Mouse (Mus musculus) kidney, embryonic 16.5 days (tissue): ENCODE measurements around the gene Gm12569. TPM values are rescaled to one million over a fixed set of nuclear protein-coding genes. Genes with fewer than 3 reads are reported as not detected.

Source experiments
- ATAC-seq: fragments of 200-750 bp; cut with Nextera tagmentation; 2 replicates; pipeline ENCODE4 v1.8.0; 2017; ENCODE audit warnings: moderate TSS enrichment; ENCODE audit not compliant: low FRiP score, low TSS enrichment
- H3K27ac ChIP-seq: fragments of 300-500 bp; sonication (generic); 2 replicates; pipeline ENCODE4 v1.5.1; 2014; ENCODE audit warnings: low read length
- H3K27me3 ChIP-seq: fragments of 300-500 bp; sonication (generic); 2 replicates; pipeline ENCODE4 v1.6.1; 2014; ENCODE audit warnings: low read length, control low read depth, mixed read lengths; ENCODE audit not compliant: insufficient read depth
- H3K36me3 ChIP-seq: fragments of 300-500 bp; sonication (generic); 2 replicates; pipeline ENCODE4 v1.6.1; 2014; ENCODE audit warnings: low read length, control low read depth, mixed read lengths; ENCODE audit not compliant: insufficient read depth
- H3K4me1 ChIP-seq: fragments of 300-500 bp; sonication (generic); 2 replicates; pipeline ENCODE4 v1.6.1; 2014; ENCODE audit warnings: low read length, control low read depth, mixed read lengths; ENCODE audit not compliant: insufficient read depth
- H3K4me2 ChIP-seq: fragments of 300-500 bp; sonication (generic); replicated peaks from 2 replicates; pipeline ENCODE4 v1.6.1; 2014; ENCODE audit warnings: low read depth, low read length
- H3K4me3 ChIP-seq: fragments of 300-500 bp; sonication (generic); 2 replicates; pipeline ENCODE4 v1.5.1; 2014; ENCODE audit warnings: mild to moderate bottlenecking, low read length
- H3K9ac ChIP-seq: fragments of 300-500 bp; sonication (generic); replicated peaks from 2 replicates; pipeline ENCODE4 v1.6.1; 2014; ENCODE audit warnings: low read length
- H3K9me3 ChIP-seq: fragments of 300-500 bp; sonication (generic); 2 replicates; pipeline ENCODE4 v1.6.1; 2016; ENCODE audit warnings: low read length, control low read depth
- WGBS: fragments of 180-500 bp; shearing (Covaris S2); extraction: QIAGEN DNeasy Blood & Tissue Kit; methylation state at CpG from one replicate; pipeline ENCODE4 v1.1.7; 2014; 5-methylcytosine and 5-hydroxymethylcytosine counted together
- polyA plus RNA-seq: library from polyadenylated mRNA; unstranded; fragments of >200 nt; fragmentation: Nextera tagmentation; extraction: Ambion mirVana; gene quantifications from 2 replicates; pipeline ENCODE4 v1.2.1, GENCODE M21; 2015

The Gm12569 gene
- not detected in 2 replicates for polyA plus RNA-seq

DNA sequence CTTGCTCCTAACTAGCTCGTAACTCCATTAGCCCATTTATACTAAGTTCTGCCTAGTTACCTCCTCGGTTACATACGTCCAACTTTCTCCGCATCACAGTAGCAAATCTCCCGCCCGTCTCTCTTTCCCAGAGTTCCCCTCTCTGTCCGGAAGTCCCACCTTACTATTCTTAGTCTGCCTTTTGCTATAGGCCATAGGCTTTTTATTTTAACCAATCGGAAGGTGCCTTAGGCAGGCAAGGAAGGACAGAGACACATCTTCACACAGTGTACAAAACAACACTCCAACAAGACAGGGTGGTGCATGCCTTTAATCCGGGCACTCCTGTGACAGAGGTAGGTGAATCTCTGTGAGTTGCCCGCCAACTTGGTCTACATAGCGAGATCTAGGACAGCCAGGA lies at the start of gene Gm12569:
TSS of gene Gm12569 (plus strand) at position 166 of the 400 bp plus-strand sequence.
- ATAC-seq = no peak
- no peak within 1 kb of the TSS for H3K27ac ChIP-seq
- no peaks in the 10 kb centered on the region for H3K27me3 ChIP-seq
- 95% methylated on average over 11 of the region's 11 CpGs for WGBS
- no peak within 1 kb of the TSS for H3K9ac ChIP-seq
- no peak within 1 kb of the TSS for H3K4me3 ChIP-seq
- H3K4me2 ChIP-seq = no peak within 1 kb of the TSS
- no peaks in the 10 kb centered on the region for H3K4me1 ChIP-seq
- no peaks in the 10 kb centered on the region for H3K36me3 ChIP-seq
- H3K9me3 ChIP-seq = no peaks in the 10 kb centered on the region

DNA sequence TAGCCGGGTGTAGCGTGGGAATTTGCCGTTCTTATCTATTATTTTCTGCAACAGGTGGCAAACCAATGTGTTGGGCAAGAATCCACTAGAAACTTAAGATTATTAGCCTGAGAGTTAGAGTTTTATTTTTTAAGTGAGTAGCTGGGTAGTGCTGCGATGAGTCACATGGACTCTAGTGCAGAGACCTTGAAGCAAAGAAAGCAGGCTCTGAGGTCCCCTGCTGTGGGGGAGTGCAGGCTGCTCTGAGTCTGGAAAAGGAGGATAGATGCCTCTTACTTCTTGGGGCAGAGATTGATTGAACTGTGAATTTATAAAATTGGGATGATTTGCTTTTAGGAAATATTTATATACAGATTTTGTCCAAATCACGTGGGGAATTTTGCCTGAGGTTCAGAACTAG lies 17.5 kb upstream of the Gm12569 start:
- Histone ChIP-seq H3K9ac (no peak overlapping the region), H3K4me3 (no peak overlapping the region), H3K9me3 (0 out of 2 replicates have a peak, but pooled peaks cover 3% of the 10 kb centered on the region), H3K4me1 (no peaks in the 10 kb centered on the region), H3K27ac (no peak overlapping the region), H3K4me2 (no peak overlapping the region), H3K36me3 (no peaks in the 10 kb centered on the region), H3K27me3 (no peaks in the 10 kb centered on the region)
- ATAC-seq = no peak
- 88% methylated on average over 5 of the region's 5 CpGs for WGBS

DNA sequence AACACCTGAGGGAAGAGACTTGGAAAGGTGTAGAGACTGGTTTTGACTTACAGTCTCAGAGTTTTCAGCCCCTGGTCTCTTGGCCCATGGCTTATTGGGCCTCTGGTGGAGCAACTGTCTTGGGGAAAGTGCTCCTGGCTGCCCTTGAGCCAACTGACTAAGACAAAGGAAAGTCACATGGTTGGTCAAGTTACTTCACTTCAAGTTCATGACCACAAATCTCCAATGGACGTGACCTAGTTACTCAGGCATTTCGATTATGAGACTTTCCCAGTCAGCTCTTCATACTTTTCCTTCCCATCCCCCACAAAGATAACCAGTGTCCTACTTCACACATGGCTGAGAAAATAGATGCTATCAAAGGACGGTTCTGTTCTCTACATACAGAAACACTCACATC lies 12.5 kb upstream of the Gm12569 start:
- Histone ChIP-seq H3K27me3 (no peaks in the 10 kb centered on the region), H3K36me3 (no peaks in the 10 kb centered on the region), H3K4me3 (no peak overlapping the region), H3K4me1 (no peaks in the 10 kb centered on the region), H3K4me2 (no peak overlapping the region), H3K9ac (no peak overlapping the region), H3K27ac (no peak overlapping the region), H3K9me3 (0 out of 2 replicates have a peak, but pooled peaks cover 3% of the 10 kb centered on the region)
- WGBS = 67% methylated on average over 3 of the region's 3 CpGs
- no peak for ATAC-seq

DNA sequence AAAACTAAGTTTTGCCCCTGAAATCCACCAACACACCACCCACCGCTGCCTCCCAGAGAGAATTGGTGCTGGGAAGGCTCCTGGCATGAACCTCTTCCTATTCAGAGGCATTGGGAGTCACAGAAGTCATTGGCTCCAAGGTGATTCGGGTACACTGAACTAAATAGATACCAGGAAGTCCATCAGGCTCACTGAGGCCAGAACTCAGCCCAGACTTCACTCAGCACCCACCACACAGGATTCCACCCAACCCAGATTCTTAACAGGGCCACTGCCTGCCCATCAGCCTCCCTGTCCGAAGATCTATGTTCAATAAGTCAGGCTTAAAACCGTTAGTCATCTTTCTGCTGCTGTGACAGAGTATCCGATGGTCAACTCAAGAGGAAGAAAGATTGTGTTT lies 8.8 kb upstream of the Gm12569 start:
- no peaks in the 10 kb centered on the region for H3K4me1 ChIP-seq
- WGBS = 92% methylated on average over 5 of the region's 5 CpGs
- no peak for ATAC-seq

DNA sequence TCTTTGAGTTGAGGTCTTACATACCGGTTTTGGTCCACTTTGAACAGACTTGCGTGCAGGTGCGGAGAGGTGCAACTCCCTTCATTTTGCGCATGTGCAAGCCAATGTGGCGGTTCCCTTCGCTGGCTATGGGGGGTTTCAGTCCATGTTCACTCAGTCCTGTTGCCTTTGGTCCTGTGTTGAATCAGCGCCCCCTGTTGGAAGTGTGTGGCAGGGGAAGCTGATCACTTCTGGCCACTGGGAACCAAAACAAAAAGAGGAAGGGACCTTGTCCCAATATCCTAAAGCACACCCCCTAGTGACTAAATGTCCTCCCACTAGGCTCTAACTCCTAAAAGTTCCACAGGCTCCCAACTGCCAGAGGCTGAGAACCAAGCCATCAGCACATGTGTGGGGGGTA lies 6.3 kb upstream of the Gm12569 start:
- H3K27ac ChIP-seq = no peak overlapping the region
- no peaks in the 10 kb centered on the region for H3K4me1 ChIP-seq
- H3K27me3 ChIP-seq = no peaks in the 10 kb centered on the region
- WGBS = 85% methylated on average over 7 of the region's 7 CpGs
- H3K4me3 ChIP-seq = no peak overlapping the region
- no peak overlapping the region for H3K4me2 ChIP-seq
- ATAC-seq = no peak
- H3K9me3 ChIP-seq = no peaks in the 10 kb centered on the region
- no peak overlapping the region for H3K9ac ChIP-seq
- no peaks in the 10 kb centered on the region for H3K36me3 ChIP-seq

More for the DNA sequence above, 8.8 kb upstream of the Gm12569 start:
- H3K9ac ChIP-seq = no peak overlapping the region
- H3K4me3 ChIP-seq = no peak overlapping the region
- H3K27ac ChIP-seq = no peak overlapping the region
- H3K27me3 ChIP-seq = no peaks in the 10 kb centered on the region
- H3K4me2 ChIP-seq = no peak overlapping the region
- H3K9me3 ChIP-seq = no peaks in the 10 kb centered on the region
- no peaks in the 10 kb centered on the region for H3K36me3 ChIP-seq

DNA sequence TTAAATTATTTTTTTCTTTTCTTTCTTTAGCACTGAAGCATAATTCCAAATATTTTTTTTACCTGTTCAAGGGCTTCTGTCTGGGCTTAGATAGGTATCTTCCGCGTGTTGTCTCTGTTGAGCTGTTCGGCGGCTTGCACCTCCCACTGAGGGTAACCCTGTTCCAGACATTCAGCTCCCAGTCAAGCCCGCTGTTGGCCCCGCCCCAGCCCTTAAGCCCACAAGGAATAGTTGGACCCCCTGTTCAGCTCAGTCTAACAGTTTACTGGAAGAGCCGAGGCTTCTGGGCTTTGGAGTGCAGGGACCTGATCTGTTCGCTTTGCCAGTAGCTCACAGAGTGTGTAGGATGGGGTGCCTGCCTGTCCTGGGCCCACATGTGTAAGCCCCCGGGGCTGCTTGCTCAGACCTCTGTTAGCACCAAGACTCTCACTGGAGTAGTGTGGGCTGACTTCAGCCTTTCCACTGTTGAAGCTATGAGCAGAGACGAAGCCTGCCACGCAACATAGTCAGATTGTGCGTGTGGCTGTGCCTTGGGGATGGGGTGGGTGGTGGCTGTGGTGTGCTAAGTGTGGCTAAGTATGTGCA lies 785 bp upstream of the Gm12569 start:
- 84% methylated on average over 12 of the region's 12 CpGs for WGBS
- H3K9ac ChIP-seq = no peak overlapping the region
- H3K4me1 ChIP-seq = no peaks in the 10 kb centered on the region
- no peaks in the 10 kb centered on the region for H3K27me3 ChIP-seq
- no peaks in the 10 kb centered on the region for H3K36me3 ChIP-seq
- no peak for ATAC-seq
- no peak overlapping the region for H3K27ac ChIP-seq
- no peaks in the 10 kb centered on the region for H3K9me3 ChIP-seq
- no peak overlapping the region for H3K4me2 ChIP-seq
- H3K4me3 ChIP-seq = no peak overlapping the region

DNA sequence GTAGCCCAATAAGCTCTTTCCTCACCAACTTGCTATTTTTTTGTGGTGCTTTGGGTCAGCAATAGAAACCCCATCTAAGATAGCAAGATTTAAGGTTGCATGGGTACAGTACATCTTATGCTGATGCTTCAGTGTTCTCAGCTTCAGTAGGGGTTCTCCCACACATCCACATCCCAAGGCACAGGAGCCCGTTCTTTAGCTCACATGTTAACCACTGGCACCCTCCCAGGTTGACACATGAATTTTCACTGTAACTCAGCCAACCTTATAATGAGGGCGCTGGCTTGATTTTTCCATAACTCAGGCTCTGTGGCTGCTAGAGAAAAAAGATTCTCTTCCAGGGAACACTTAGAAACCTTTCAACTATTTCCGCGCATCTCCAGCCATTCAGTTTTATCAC lies 6.8 kb downstream of the Gm12569 start:
- Histone ChIP-seq H3K36me3 (no peaks in the 10 kb centered on the region), H3K9me3 (no peaks in the 10 kb centered on the region), H3K27me3 (no peaks in the 10 kb centered on the region), H3K4me3 (no peak overlapping the region), H3K9ac (no peak overlapping the region), H3K4me2 (no peak overlapping the region), H3K27ac (no peak overlapping the region), H3K4me1 (no peaks in the 10 kb centered on the region)
- no peak for ATAC-seq
- WGBS = 84% methylated on average over 4 of the region's 4 CpGs

DNA sequence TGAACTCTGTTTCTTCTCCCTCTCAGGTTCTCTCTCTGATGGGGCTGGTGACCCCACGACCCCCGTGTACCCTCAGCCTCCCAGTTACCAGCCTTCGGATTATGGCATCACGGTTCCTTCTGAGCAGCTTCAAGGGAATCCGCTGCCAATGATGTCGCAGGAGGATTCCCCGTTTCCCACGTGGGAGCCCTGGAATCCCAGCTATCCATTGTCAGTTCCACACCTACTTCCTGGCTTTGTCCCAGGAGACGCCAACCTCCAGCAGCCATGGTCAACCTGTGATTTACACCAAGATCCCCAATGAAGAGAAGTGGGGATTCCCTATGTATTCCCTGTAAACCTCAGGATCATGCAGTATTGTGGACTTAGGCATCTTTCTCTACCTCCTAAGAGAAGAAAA lies 14.4 kb downstream of the Gm12569 start:
- Histone ChIP-seq H3K4me1 (no peaks in the 10 kb centered on the region), H3K9me3 (no peaks in the 10 kb centered on the region; the same call in 1 of the 2 replicates), H3K4me2 (no peak overlapping the region), H3K27ac (no peak overlapping the region), H3K4me3 (no peak overlapping the region), H3K27me3 (no peaks in the 10 kb centered on the region), H3K9ac (no peak overlapping the region), H3K36me3 (no peaks in the 10 kb centered on the region)
- WGBS = 83% methylated on average over 9 of the region's 9 CpGs
- ATAC-seq = no peak

DNA sequence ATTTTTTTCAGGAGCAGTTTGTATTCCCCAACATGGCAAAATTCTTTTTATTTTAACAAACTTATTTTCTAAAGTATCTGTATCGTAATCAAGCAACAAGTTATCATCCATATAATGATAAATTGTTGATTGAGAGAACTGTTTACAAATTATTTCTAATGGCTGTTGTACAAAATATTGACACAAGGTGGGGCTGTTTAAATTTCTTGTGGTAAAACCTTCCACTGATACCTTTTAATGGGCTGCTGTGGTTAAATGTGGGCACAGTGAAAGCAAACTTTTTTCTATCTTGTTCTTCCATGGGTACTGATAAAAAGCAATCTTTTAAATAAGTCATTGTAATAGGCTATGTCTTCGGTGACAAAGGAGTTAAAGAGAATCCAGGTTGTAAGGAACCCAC lies 22.6 kb downstream of the Gm12569 start:
- H3K4me2 ChIP-seq = no peak overlapping the region
- H3K9ac ChIP-seq = no peak overlapping the region
- H3K27me3 ChIP-seq = no peaks in the 10 kb centered on the region
- no peak overlapping the region for H3K4me3 ChIP-seq
- no peak overlapping the region for H3K27ac ChIP-seq
- H3K4me1 ChIP-seq = no peaks in the 10 kb centered on the region
- peaks cover 5% of the 10 kb centered on the region; the same call in 1 of the 2 replicates for H3K9me3 ChIP-seq
- no peak for ATAC-seq
- WGBS = 78% methylated on average over 2 of the region's 2 CpGs
- H3K36me3 ChIP-seq = no peaks in the 10 kb centered on the region

DNA sequence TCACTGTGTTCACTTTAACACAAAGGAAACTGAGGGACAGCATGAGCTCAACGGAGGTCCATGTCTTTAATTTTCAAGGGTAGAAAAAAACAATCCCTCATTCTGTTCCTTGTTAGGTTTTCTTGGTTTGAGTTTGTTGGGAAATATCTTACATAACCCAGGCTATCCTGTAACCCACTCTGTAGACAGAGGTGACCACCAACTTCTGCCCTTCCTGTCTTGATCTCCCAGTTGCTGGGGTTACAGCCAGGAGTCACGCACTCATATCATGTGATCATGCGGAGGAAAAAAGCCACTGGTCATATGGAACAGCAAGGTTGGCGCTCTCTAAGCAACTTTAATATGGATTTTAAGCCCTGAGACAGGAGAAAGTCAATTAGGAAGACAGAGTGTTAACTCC lies 36.7 kb downstream of the Gm12569 start:
- Histone ChIP-seq H3K4me1 (no peaks in the 10 kb centered on the region), H3K9ac (no peak overlapping the region), H3K27me3 (no peaks in the 10 kb centered on the region), H3K4me3 (no peak overlapping the region), H3K27ac (no peak overlapping the region), H3K9me3 (no peaks in the 10 kb centered on the region), H3K36me3 (no peaks in the 10 kb centered on the region), H3K4me2 (no peak overlapping the region)
- WGBS = 87% methylated on average over 4 of the region's 4 CpGs
- no peak for ATAC-seq
